Mouse (Mus musculus): Measurements from ENCODE around the gene Rnft2. TPM values are rescaled to one million over a fixed set of nuclear protein-coding genes. Genes with fewer than 3 reads are reported as not detected.

Gene Rnft2
- polyA plus RNA-seq, 1 experiment from 2014 or later, result 1.3 TPM

GRCm38 (mm10) chr5:118273446-118273845 is 28.5 kb upstream of the Rnft2 start:
- ATAC-seq (ENCODE audit: insufficient read depth, low FRiP score), result peak; percentile 14; the same call in 1 of the 2 replicates
- Histone ChIP-seq H3K36me3 (ENCODE audit: control insufficient read depth, insufficient read depth, low read length) (no peaks in the 10 kb centered on the region), H3K9ac (ENCODE audit: low read length) (no peak overlapping the region), H3K27me3 (ENCODE audit: control insufficient read depth, insufficient read depth, low read length) (peaks cover 8% of the 10 kb centered on the region; the same call in 1 of the 2 replicates), H3K9me3 (replicated peaks; ENCODE audit: control insufficient read depth, low read length) (no peaks in the 10 kb centered on the region), H3K27ac (ENCODE audit: low read length) (no peak overlapping the region), H3K4me2 (ENCODE audit: low read depth, low read length) (no peak overlapping the region), H3K4me3 (replicated peaks; ENCODE audit: low read length) (no peak overlapping the region), H3K4me1 (ENCODE audit: control insufficient read depth, insufficient read depth, low read length) (0 out of 2 replicates have a peak, but pooled peaks cover 6% of the 10 kb centered on the region)
- 67% methylated on average over 7 of the region's 7 CpGs for WGBS

DNA sequence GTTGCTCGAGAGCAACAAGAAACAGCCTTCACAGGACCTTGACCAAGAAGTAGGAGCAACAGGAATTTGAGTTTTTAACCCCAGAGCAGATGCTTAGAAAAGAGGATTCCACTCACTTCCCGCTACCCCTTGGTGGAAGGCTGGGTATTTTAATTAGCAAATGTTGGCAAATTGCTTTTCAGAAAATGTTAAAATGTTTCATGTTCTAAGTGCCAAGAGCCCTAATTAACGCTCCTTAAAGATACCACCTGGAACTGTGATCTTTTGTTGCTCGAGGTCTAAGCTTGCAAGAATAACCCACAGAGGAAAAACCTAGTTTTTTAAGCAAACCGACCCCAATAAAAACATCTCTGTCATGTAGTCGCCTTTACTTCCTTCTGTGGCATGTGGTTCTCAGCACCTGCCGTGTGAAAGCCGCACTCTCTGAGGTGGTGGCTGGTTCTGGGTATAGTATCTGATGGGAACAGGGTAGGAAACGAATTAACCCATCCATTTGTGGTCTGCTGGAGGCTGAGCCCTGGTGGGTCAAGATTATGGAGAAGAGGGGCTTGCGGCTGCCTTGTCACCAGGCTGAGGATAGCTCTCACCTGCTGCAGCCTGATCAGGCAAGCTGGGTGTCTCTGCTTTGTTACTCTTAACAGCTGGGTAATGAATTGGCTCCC is 26.7 kb upstream of the Rnft2 start:
- ATAC-seq (ENCODE audit: insufficient read depth, low FRiP score), result no peak
- Histone ChIP-seq H3K9me3 (replicated peaks; ENCODE audit: control insufficient read depth, low read length) (no peaks in the 10 kb centered on the region), H3K4me2 (ENCODE audit: low read depth, low read length) (no peak overlapping the region), H3K4me3 (replicated peaks; ENCODE audit: low read length) (no peak overlapping the region), H3K36me3 (ENCODE audit: control insufficient read depth, insufficient read depth, low read length) (no peaks in the 10 kb centered on the region), H3K9ac (ENCODE audit: low read length) (no peak overlapping the region), H3K4me1 (ENCODE audit: control insufficient read depth, insufficient read depth, low read length) (0 out of 2 replicates have a peak, but pooled peaks cover 6% of the 10 kb centered on the region), H3K27ac (ENCODE audit: low read length) (no peak overlapping the region), H3K27me3 (ENCODE audit: control insufficient read depth, insufficient read depth, low read length) (peaks cover 8% of the 10 kb centered on the region; the same call in 1 of the 2 replicates)
- 62% methylated on average over 10 of the region's 10 CpGs for WGBS

- Histone ChIP-seq H3K4me1 (ENCODE audit: control insufficient read depth, insufficient read depth, low read length) (0 out of 2 replicates have a peak, but pooled peaks cover 6% of the 10 kb centered on the region), H3K4me2 (ENCODE audit: low read depth, low read length) (peak overlapping the region; percentile 31), H3K4me3 (replicated peaks; ENCODE audit: low read length) (no peak overlapping the region), H3K27me3 (ENCODE audit: control insufficient read depth, insufficient read depth, low read length) (peaks cover 8% of the 10 kb centered on the region; the same call in 1 of the 2 replicates), H3K9me3 (replicated peaks; ENCODE audit: control insufficient read depth, low read length) (no peaks in the 10 kb centered on the region), H3K9ac (ENCODE audit: low read length) (0 out of 2 replicates have a peak overlapping the region, but pooled peaks have one; percentile 32), H3K27ac (ENCODE audit: low read length) (no peak overlapping the region), H3K36me3 (ENCODE audit: control insufficient read depth, insufficient read depth, low read length) (no peaks in the 10 kb centered on the region)
- 0% methylated on average over 13 of the region's 13 CpGs for WGBS
- peak; percentile 75; the same call in 1 of the 2 replicates for ATAC-seq (ENCODE audit: insufficient read depth, low FRiP score)
Observed at GRCm38 (mm10) chr5:118268987-118269386, 24.1 kb upstream of the Rnft2 start.

DNA sequence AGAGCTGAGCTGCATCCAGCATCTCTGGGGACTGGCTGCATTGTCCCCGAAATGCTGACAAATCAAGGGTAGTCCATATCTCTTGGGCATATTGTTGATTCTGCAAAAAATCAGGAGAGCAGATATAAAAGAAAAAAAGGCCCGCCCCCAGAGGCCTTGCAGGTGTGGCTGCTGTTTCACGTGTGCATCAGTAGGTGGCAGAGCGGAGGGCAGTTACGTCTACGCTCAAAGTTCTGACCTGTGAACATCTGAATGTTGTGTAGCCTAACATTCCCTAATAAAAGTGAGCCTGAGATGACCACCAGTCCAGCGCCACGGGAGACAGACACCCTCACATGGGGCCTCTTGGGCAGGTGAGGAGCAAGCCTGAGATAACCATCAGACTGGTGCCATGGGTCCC is 21.4 kb upstream of the Rnft2 start:
- Histone ChIP-seq H3K4me3 (replicated peaks; ENCODE audit: low read length) (no peak overlapping the region), H3K9ac (ENCODE audit: low read length) (no peak overlapping the region), H3K27ac (ENCODE audit: low read length) (no peak overlapping the region), H3K9me3 (replicated peaks; ENCODE audit: control insufficient read depth, low read length) (no peaks in the 10 kb centered on the region), H3K4me1 (ENCODE audit: control insufficient read depth, insufficient read depth, low read length) (0 out of 2 replicates have a peak, but pooled peaks cover 2% of the 10 kb centered on the region), H3K4me2 (ENCODE audit: low read depth, low read length) (no peak overlapping the region), H3K36me3 (ENCODE audit: control insufficient read depth, insufficient read depth, low read length) (peaks cover 7% of the 10 kb centered on the region; the same call in 1 of the 2 replicates), H3K27me3 (ENCODE audit: control insufficient read depth, insufficient read depth, low read length) (peaks cover 4% of the 10 kb centered on the region; the same call in 1 of the 2 replicates)
- no peak for ATAC-seq (ENCODE audit: insufficient read depth, low FRiP score)
- WGBS, result 38% methylated on average over 8 of the region's 8 CpGs

GRCm38 (mm10) chr5:118265366-118265765 is 20.4 kb upstream of the Rnft2 start:
- ATAC-seq (ENCODE audit: insufficient read depth, low FRiP score), result no peak
- Histone ChIP-seq H3K4me1 (ENCODE audit: control insufficient read depth, insufficient read depth, low read length) (0 out of 2 replicates have a peak, but pooled peaks cover 2% of the 10 kb centered on the region), H3K9me3 (replicated peaks; ENCODE audit: control insufficient read depth, low read length) (no peaks in the 10 kb centered on the region), H3K36me3 (ENCODE audit: control insufficient read depth, insufficient read depth, low read length) (peaks cover 10% of the 10 kb centered on the region; the same call in 1 of the 2 replicates), H3K27ac (ENCODE audit: low read length) (no peak overlapping the region), H3K27me3 (ENCODE audit: control insufficient read depth, insufficient read depth, low read length) (no peaks in the 10 kb centered on the region), H3K9ac (ENCODE audit: low read length) (no peak overlapping the region), H3K4me2 (ENCODE audit: low read depth, low read length) (no peak overlapping the region), H3K4me3 (replicated peaks; ENCODE audit: low read length) (no peak overlapping the region)
- 72% methylated on average over 5 of the region's 5 CpGs for WGBS

DNA sequence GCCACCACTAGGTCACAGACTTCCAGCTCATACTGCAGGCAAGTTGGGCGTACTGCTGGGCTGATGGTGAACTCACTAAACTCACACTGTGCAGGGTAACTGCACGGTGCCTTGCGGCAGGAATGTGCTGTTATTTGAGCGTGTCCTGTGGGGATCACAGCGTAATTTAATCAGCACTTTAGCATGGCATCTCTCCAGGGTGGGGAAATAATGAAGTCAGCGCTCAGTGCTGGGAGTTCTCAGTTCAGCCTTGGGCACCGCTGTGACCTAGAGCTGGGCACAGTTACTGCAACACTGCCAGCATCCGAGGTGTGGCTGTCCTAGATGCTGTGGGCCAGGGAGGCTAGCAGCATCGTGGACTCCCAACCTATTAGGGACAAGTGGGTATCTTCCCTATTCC is 19.4 kb upstream of the Rnft2 start:
- H3K4me2 ChIP-seq (ENCODE audit: low read depth, low read length), result no peak overlapping the region
- H3K9ac ChIP-seq (ENCODE audit: low read length), result no peak overlapping the region
- no peak overlapping the region for H3K27ac ChIP-seq (ENCODE audit: low read length)
- no peaks in the 10 kb centered on the region for H3K9me3 ChIP-seq (replicated peaks; ENCODE audit: control insufficient read depth, low read length)
- 81% methylated on average over 9 of the region's 9 CpGs for WGBS
- no peaks in the 10 kb centered on the region for H3K27me3 ChIP-seq (ENCODE audit: control insufficient read depth, insufficient read depth, low read length)
- H3K4me1 ChIP-seq (ENCODE audit: control insufficient read depth, insufficient read depth, low read length), result 0 out of 2 replicates have a peak, but pooled peaks cover 2% of the 10 kb centered on the region
- no peak for ATAC-seq (ENCODE audit: insufficient read depth, low FRiP score)
- peaks cover 10% of the 10 kb centered on the region; the same call in 1 of the 2 replicates for H3K36me3 ChIP-seq (ENCODE audit: control insufficient read depth, insufficient read depth, low read length)
- H3K4me3 ChIP-seq (replicated peaks; ENCODE audit: low read length), result no peak overlapping the region

DNA sequence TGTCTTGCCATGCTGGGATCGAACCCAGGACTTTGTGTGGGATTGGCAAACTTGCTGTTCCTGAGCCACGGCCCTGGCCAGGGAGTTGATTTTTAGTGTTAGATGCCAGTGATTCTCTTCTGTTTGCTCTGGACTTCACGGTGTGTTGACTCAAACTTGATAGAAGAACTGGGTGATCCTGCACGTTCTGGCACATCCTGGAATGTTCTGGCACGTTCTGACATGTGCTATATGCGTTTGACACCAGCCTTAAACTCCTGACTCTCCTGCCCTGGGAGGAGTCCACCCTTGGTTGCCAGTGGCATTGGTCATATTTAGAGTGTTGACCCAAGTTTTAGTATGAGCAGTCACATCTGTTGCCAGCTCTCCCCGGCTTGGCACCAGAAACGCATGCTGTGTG is 17.5 kb upstream of the Rnft2 start:
- Histone ChIP-seq H3K36me3 (ENCODE audit: control insufficient read depth, insufficient read depth, low read length) (peaks cover 17% of the 10 kb centered on the region; the same call in 1 of the 2 replicates), H3K4me1 (ENCODE audit: control insufficient read depth, insufficient read depth, low read length) (0 out of 2 replicates have a peak, but pooled peaks cover 3% of the 10 kb centered on the region), H3K27ac (ENCODE audit: low read length) (no peak overlapping the region), H3K4me3 (replicated peaks; ENCODE audit: low read length) (no peak overlapping the region), H3K27me3 (ENCODE audit: control insufficient read depth, insufficient read depth, low read length) (no peaks in the 10 kb centered on the region), H3K4me2 (ENCODE audit: low read depth, low read length) (no peak overlapping the region), H3K9me3 (replicated peaks; ENCODE audit: control insufficient read depth, low read length) (no peaks in the 10 kb centered on the region), H3K9ac (ENCODE audit: low read length) (no peak overlapping the region)
- ATAC-seq (ENCODE audit: insufficient read depth, low FRiP score), result no peak
- WGBS, result 74% methylated on average over 8 of the region's 8 CpGs

- no peak for ATAC-seq (ENCODE audit: insufficient read depth, low FRiP score)
- Histone ChIP-seq H3K4me1 (ENCODE audit: control insufficient read depth, insufficient read depth, low read length) (0 out of 2 replicates have a peak, but pooled peaks cover 3% of the 10 kb centered on the region), H3K4me3 (replicated peaks; ENCODE audit: low read length) (no peak overlapping the region), H3K9ac (ENCODE audit: low read length) (no peak overlapping the region), H3K27me3 (ENCODE audit: control insufficient read depth, insufficient read depth, low read length) (no peaks in the 10 kb centered on the region), H3K27ac (ENCODE audit: low read length) (no peak overlapping the region), H3K36me3 (ENCODE audit: control insufficient read depth, insufficient read depth, low read length) (peaks cover 25% of the 10 kb centered on the region), H3K4me2 (ENCODE audit: low read depth, low read length) (no peak overlapping the region), H3K9me3 (replicated peaks; ENCODE audit: control insufficient read depth, low read length) (no peaks in the 10 kb centered on the region)
- 92% methylated on average over 9 of the region's 9 CpGs for WGBS
Observed at GRCm38 (mm10) chr5:118261181-118261580, 16.3 kb upstream of the Rnft2 start.

GRCm38 (mm10) chr5:118260642-118261041 is 15.7 kb upstream of the Rnft2 start:
- no peak overlapping the region for H3K9ac ChIP-seq (ENCODE audit: low read length)
- no peak overlapping the region for H3K4me2 ChIP-seq (ENCODE audit: low read depth, low read length)
- H3K4me1 ChIP-seq (ENCODE audit: control insufficient read depth, insufficient read depth, low read length), result 0 out of 2 replicates have a peak, but pooled peaks cover 3% of the 10 kb centered on the region
- no peak overlapping the region for H3K27ac ChIP-seq (ENCODE audit: low read length)
- WGBS, result 85% methylated on average over 11 of the region's 11 CpGs
- peaks cover 25% of the 10 kb centered on the region for H3K36me3 ChIP-seq (ENCODE audit: control insufficient read depth, insufficient read depth, low read length)
- H3K27me3 ChIP-seq (ENCODE audit: control insufficient read depth, insufficient read depth, low read length), result no peaks in the 10 kb centered on the region
- H3K4me3 ChIP-seq (replicated peaks; ENCODE audit: low read length), result no peak overlapping the region
- no peaks in the 10 kb centered on the region for H3K9me3 ChIP-seq (replicated peaks; ENCODE audit: control insufficient read depth, low read length)
- ATAC-seq (ENCODE audit: insufficient read depth, low FRiP score), result no peak

Data from stomach, embryonic 16.5 days (tissue).